Mouse (Mus musculus) ES-Bruce4 (cell line): ENCODE results near the gene Akr1c12.

Source experiments
- EP300 ChIP-seq: IDR thresholded peaks from 2 replicates; pipeline ENCODE4 v1.6.1; 2011; ENCODE audit warnings: low read depth, low read length; ENCODE audit not compliant: insufficient read depth
- POLR2A ChIP-seq: IDR thresholded peaks from one replicate; pipeline ENCODE4 v1.8.1; 2011; ENCODE audit warnings: low read length; ENCODE audit not compliant: insufficient read depth

DNA sequence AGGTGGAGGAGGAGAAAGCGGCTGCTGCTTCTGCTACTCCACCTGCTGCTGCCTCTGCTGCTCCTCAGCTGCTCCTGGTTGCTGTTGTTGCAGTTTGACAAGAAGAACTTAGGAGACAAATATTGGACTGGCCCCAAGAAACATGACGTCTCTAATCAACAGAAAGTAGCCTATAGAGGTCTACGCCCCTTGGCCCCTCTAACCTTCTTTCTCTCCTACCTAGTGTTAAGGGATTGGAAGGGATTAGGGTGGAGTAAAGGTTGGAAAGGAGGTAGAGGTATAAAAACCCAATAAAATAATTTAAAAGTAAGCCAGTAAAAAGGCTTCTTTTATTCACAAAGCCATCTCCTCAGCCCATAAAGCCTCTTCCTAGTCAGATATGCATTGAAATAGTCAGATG lies 14.6 kb downstream of the Akr1c12 start:
- no peak for TF ChIP-seq EP300
- TF ChIP-seq POLR2A: no peak
